Mouse (Mus musculus): ENCODE results near the gene Pde11a. TPM values are rescaled to one million over a fixed set of nuclear protein-coding genes. Genes with fewer than 3 reads are reported as not detected.

The Pde11a gene
- total RNA-seq, 2 experiments from 2014 or later, result 16.3 to 16.4 TPM

GRCm38 (mm10) chr2:76219540-76219939 is 119.0 kb downstream of the Pde11a start:
- Histone ChIP-seq H3K27ac (no peak overlapping the region), H3K4me3 (no peak overlapping the region)
- no peak for TF ChIP-seq CTCF (conservative IDR thresholded peaks at IDR 0.05)
- DNase-seq (ENCODE audit: low spot score in 2 of 2), result no peak

DNA sequence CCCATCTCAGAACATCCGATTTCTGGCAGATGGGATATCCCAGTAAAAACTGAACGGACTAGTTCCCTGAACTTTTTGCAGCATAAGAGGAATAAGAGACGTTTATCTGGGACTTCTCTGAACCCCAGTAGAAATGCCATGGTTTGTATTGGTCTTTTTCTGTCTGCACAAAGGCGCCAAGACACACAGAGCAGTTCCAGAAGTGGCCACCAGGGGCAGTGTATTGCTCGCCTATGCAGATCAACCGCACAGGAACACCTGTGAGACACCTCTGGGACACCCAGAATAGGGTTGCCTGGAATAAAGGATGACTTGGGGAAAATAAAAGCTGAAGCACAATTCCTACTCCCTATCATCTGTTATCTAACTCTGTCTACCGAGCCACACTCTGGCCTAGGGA is 122.4 kb downstream of the Pde11a start:
- peak; percentile 86 for TF ChIP-seq CTCF (conservative IDR thresholded peaks at IDR 0.05)
- Histone ChIP-seq H3K4me3 (no peak overlapping the region), H3K27ac (no peak overlapping the region)
- peak in 1 of 2 experiments; percentile 35 for DNase-seq (ENCODE audit: low spot score in 2 of 2)

DNA sequence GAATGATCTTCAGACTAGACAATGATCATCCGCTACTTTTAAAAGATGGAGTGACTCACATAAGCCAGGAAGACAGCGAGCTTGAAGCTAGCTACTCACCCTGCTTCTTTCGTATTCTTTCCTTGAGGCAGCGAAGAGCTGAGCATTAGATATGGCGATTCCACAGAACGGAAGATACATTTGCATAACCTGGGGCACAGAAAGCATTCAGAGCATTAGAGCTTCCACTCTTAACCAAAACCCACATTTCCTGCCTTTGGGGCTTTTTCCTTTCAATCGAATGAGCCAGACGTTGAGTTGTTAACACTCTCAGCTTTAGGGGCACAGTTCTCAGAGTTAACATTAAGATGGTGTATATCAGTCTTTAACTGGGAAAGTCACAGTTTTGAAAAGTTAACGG is 123.4 kb downstream of the Pde11a start:
- DNase-seq (ENCODE audit: low spot score in 2 of 2), result no peak
- H3K4me3 ChIP-seq, result no peak overlapping the region
- H3K27ac ChIP-seq, result no peak overlapping the region
- TF ChIP-seq CTCF (conservative IDR thresholded peaks at IDR 0.05), result no peak

GRCm38 (mm10) chr2:76185126-76185525 is 153.4 kb downstream of the Pde11a start:
- no peak overlapping the region for H3K27ac ChIP-seq
- no peak for TF ChIP-seq CTCF (conservative IDR thresholded peaks at IDR 0.05)
- DNase-seq (ENCODE audit: low spot score in 2 of 2), result no peak
- no peak overlapping the region for H3K4me3 ChIP-seq

GRCm38 (mm10) chr2:76162822-76163221 is 175.8 kb downstream of the Pde11a start:
- H3K27ac ChIP-seq, result no peak overlapping the region
- no peak for DNase-seq (ENCODE audit: low spot score in 2 of 2)
- no peak overlapping the region for H3K4me3 ChIP-seq
- TF ChIP-seq CTCF (conservative IDR thresholded peaks at IDR 0.05), result no peak

- no peak for TF ChIP-seq CTCF (conservative IDR thresholded peaks at IDR 0.05)
- Histone ChIP-seq H3K27ac (no peak overlapping the region), H3K4me3 (no peak overlapping the region)
- DNase-seq (ENCODE audit: low spot score in 2 of 2), result no peak
Measured at GRCm38 (mm10) chr2:76158973-76159372, 179.6 kb downstream of the Pde11a start.

DNA sequence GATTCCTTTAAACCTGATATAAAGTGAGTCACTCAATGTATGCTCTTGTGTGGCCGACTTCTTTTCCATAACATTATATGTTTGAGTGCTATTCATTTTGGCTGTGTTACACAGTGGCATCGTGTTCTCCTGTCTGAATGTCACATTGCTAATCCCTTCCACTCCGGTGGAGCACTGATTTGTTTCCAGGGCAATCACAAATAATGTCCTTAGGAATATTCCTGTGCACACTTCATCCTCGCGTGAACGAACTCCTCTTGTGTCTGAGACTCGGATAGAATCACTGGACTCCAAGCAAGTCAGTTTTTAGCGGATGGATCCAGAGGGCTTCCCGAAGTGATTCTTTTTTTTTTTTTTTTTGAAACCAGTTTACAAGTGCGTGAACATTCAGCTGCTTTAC is 197.4 kb downstream of the Pde11a start:
- no peak for TF ChIP-seq CTCF (conservative IDR thresholded peaks at IDR 0.05)
- H3K27ac ChIP-seq, result no peak overlapping the region
- DNase-seq (ENCODE audit: low spot score in 2 of 2), result no peak
- H3K4me3 ChIP-seq, result no peak overlapping the region

DNA sequence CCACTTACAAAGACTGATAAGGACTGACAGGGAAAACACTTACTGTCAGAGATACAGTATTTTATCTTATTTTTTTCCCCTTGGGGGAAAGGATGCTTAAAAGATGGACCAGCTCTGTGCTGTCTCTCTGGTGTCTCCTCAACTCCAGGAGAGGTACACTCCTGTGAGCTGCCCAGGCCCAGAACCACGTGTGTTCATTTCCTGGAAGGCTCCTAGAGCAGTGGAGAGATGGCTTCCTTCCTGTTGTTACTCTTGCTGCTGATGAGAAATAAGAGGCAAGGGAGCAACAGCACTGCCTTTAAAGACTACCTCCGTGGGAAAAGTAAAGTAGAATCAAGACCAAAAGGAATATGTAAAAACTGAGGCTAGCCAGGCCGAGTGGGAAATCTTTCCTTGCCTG is 205.6 kb downstream of the Pde11a start:
- no peak for TF ChIP-seq CTCF (conservative IDR thresholded peaks at IDR 0.05)
- Histone ChIP-seq H3K4me3 (no peak overlapping the region), H3K27ac (no peak overlapping the region)
- DNase-seq (ENCODE audit: low spot score in 2 of 2), result no peak

DNA sequence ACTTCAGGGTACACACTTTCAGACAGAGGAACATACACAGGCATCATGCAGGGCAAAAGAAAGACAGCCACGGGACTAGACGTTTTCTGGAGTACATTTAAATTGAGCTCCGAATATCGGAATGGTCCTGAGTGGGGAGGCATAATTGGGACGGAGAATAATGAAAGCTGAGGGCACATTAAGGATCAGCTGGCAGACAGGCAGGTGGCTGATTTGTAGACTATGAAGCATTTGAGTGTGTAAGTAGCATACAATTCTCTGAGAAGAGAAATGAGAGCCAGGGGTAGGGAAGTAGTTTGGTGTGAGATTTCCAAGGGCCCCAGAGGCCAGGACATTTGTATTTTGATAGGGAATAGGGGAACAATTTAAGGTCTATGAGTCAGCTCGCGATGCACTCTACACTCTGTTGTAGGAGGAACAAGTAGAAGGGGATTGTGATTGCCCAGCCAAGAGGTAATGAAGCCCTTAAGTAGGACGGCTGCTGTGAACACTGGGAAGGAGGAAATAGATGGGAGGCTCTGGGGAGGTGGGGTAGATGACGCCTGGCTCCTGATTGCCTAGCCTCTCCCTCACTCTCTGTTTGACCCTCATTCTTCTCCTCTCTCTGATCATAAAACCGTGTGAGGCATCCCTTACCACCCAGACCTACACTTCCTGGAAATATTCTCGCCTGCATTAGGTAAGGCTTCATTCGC is 208.5 kb downstream of the Pde11a start:
- DNase-seq (ENCODE audit: low spot score in 2 of 2), result no peak
- Histone ChIP-seq H3K4me3 (no peak overlapping the region), H3K27ac (no peak overlapping the region)
- no peak for TF ChIP-seq CTCF (conservative IDR thresholded peaks at IDR 0.05)

- Histone ChIP-seq H3K27ac (no peak overlapping the region), H3K4me3 (no peak overlapping the region)
- DNase-seq (ENCODE audit: low spot score in 2 of 2), result no peak
- no peak for TF ChIP-seq CTCF (conservative IDR thresholded peaks at IDR 0.05)
Measured at GRCm38 (mm10) chr2:76129058-76129437, 209.5 kb downstream of the Pde11a start.

DNA sequence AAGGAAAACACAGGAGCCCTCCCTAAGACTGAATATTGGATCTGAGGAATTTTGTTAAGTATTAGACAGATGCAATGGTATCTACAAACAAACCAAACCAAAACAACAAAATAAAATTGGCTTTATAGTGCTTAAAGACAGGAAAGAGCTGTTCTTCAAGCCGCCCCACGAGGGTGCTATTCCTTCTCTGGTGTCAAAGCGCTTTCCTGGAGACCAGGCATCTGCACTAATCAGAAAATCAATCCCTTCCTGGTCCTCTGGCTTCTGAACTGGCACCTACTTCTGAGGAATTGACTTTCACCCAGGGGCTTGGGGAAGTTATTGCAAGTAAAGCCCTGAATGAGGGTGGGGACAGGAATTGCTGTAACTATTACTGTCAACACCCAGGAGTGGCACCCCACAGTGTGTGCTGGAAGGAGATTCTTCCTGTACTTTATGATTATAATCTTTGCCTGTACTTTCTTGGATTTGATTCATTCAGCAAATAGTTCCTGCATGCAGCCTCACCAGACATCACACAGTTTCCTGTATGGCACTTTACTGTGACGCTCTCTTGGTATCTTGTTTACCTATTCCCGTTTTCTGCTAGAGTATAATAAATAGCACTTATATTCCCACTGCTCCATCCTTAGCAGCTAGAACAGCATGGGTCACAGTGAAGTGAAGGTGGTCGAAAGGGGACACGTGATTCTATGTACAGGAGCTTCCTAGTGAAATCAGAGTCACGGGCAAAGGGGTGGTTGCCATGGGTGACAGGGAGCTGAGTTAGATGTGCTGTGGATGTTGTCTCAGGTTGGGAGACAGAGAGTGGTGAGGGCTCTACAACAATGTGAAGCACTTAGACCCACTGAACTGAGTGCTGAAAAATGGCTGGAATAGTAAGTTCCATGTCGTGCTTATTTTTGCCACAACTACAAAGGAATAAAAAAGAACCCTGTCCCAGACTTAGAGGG is 210.2 kb downstream of the Pde11a start:
- no peak overlapping the region for H3K27ac ChIP-seq
- peak in 1 of 2 experiments; percentile 49 for DNase-seq (ENCODE audit: low spot score in 2 of 2)
- peak; percentile 82 for TF ChIP-seq CTCF (conservative IDR thresholded peaks at IDR 0.05)
- H3K4me3 ChIP-seq, result no peak overlapping the region

GRCm38 (mm10) chr2:76126651-76127050 is 211.9 kb downstream of the Pde11a start:
- TF ChIP-seq CTCF (conservative IDR thresholded peaks at IDR 0.05), result no peak
- Histone ChIP-seq H3K27ac (no peak overlapping the region), H3K4me3 (no peak overlapping the region)
- DNase-seq (ENCODE audit: low spot score in 2 of 2), result no peak

DNA sequence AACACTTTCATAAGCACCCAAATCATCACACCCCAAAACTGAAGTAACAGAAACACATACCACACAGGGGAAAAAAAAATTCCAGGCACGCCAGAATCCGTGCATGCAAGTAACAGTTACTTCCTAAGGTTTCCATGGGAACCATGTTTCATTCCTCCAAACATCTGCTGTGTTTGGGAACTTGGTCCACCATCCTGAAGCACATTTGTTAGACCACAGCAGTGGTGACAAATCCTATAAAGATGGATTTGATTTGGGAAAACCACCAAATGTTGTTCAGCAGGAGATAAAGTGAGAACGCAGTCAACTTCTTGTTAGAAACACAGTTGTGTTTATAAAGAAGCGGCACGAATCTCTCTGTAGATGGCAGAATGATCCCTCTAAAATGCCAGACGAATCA is 213.8 kb downstream of the Pde11a start:
- Histone ChIP-seq H3K27ac (peak overlapping the region; percentile 78), H3K4me3 (no peak overlapping the region)
- TF ChIP-seq CTCF (conservative IDR thresholded peaks at IDR 0.05), result no peak
- DNase-seq (ENCODE audit: low spot score in 2 of 2), result peak; percentile 48 to 72
